Mouse (Mus musculus) spleen, adult 2 months (tissue): ENCODE results near the gene Spp1. TPM values are rescaled to one million over a fixed set of nuclear protein-coding genes. Genes with fewer than 3 reads are reported as not detected.
"Not testable (repeated sequence)": the region's sequence is repeated elsewhere in the genome, so short reads cannot be mapped to it uniquely, and the experiment has no call there.

Source experiments
- DNase-seq, 2 experiments: peaks; one replicate each; pipeline versions ENCODE4 v3.0.0 to v3.0.0-alpha.2; 2012 to 2021; ENCODE audit warnings: low spot score in 2 of 2, low read depth in 1 of 2
- H3K27ac ChIP-seq: fragments of 200-500 bp; 2 replicates; pipeline ENCODE4 v1.5.1; 2012; ENCODE audit warnings: low read length, inconsistent platforms; ENCODE audit not compliant: insufficient read depth
- H3K27me3 ChIP-seq: fragments of 200-500 bp; 2 replicates; pipeline ENCODE4 v1.6.1; 2012; ENCODE audit warnings: mild to moderate bottlenecking, moderate library complexity, low read length, inconsistent platforms; ENCODE audit not compliant: control insufficient read depth, insufficient read depth
- H3K36me3 ChIP-seq: fragments of 200-500 bp; 2 replicates; pipeline ENCODE4 v1.6.1; 2012; ENCODE audit warnings: mild to moderate bottlenecking, low read length, inconsistent platforms; ENCODE audit not compliant: control insufficient read depth, insufficient read depth
- H3K4me1 ChIP-seq: fragments of 200-500 bp; 2 replicates; pipeline ENCODE4 v1.6.1; 2011; ENCODE audit warnings: inconsistent platforms; ENCODE audit not compliant: control insufficient read depth, insufficient read depth, insufficient read length
- H3K4me3 ChIP-seq: fragments of 200-500 bp; 2 replicates; pipeline ENCODE4 v1.5.1; 2011; ENCODE audit warnings: mild to moderate bottlenecking, inconsistent platforms; ENCODE audit not compliant: insufficient read depth, insufficient read length; ENCODE audit errors: extremely low read depth
- CTCF ChIP-seq: fragments of 200-500 bp; IDR thresholded peaks from 2 replicates; pipeline ENCODE4 v1.5.1; 2011; ENCODE audit warnings: mild to moderate bottlenecking, inconsistent platforms; ENCODE audit not compliant: insufficient read depth, insufficient read length, insufficient replicate concordance; ENCODE audit errors: extremely low read depth
- POLR2A ChIP-seq: fragments of 200-500 bp; IDR thresholded peaks from 2 replicates; pipeline ENCODE4 v1.6.1; 2011; ENCODE audit warnings: low read depth, low read length, inconsistent platforms
- WGBS: fragments of 180-500 bp; shearing (Covaris S2); methylation state at CpG from one replicate; pipeline ENCODE4 v1.1.7; 2018; 5-methylcytosine and 5-hydroxymethylcytosine counted together
- polyA plus RNA-seq: library from polyadenylated mRNA; depleted of rRNA; stranded (reverse); fragments of >200 nt; gene quantifications from 2 replicates; pipeline ENCODE4 v1.2.3, GENCODE M21; 2012

The Spp1 gene
- polyA plus RNA-seq, 1 experiment, result 2.1 TPM

GRCm38 (mm10) chr5:104432886-104433285 is 2.0 kb upstream of the Spp1 start:
- WGBS, result 36% methylated on average over 12 of the region's 12 CpGs
- Histone ChIP-seq H3K4me3 (no peak overlapping the region), H3K27me3 (no peaks in the 10 kb centered on the region), H3K27ac (no peak overlapping the region), H3K4me1 (peaks cover 2% of the 10 kb centered on the region; the same call in 1 of the 2 replicates), H3K36me3 (no peaks in the 10 kb centered on the region)
- peak in 1 of 2 experiments; percentile 6 for DNase-seq
- TF ChIP-seq CTCF (no peak), POLR2A (no peak)

GRCm38 (mm10) chr5:104433968-104434565 is 851 bp upstream of the Spp1 start:
- Histone ChIP-seq H3K27ac (no peak overlapping the region), H3K4me1 (peaks cover 2% of the 10 kb centered on the region; the same call in 1 of the 2 replicates), H3K36me3 (no peaks in the 10 kb centered on the region), H3K4me3 (no peak overlapping the region), H3K27me3 (no peaks in the 10 kb centered on the region)
- TF ChIP-seq POLR2A, result no peak
- no peak for TF ChIP-seq CTCF
- WGBS, result 47% methylated on average over 6 of the region's 6 CpGs
- DNase-seq, result no peak

GRCm38 (mm10) chr5:104436406-104437076 is 1.6 kb downstream of the Spp1 start:
- 89% methylated on average over 7 of the region's 7 CpGs for WGBS
- no peak overlapping the region for H3K4me3 ChIP-seq

GRCm38 (mm10) chr5:104442396-104442795 is 7.5 kb downstream of the Spp1 start:
- DNase-seq, result no peak
- Histone ChIP-seq H3K27ac (no peak overlapping the region), H3K36me3 (no peaks in the 10 kb centered on the region)

More at GRCm38 (mm10) chr5:104436406-104437076, 1.6 kb downstream of the Spp1 start:
- H3K27ac ChIP-seq, result no peak overlapping the region
- DNase-seq, result no peak
- H3K36me3 ChIP-seq, result no peaks in the 10 kb centered on the region
- no peak for TF ChIP-seq CTCF
- no peak for TF ChIP-seq POLR2A
- H3K4me1 ChIP-seq, result peaks cover 2% of the 10 kb centered on the region; the same call in 1 of the 2 replicates
- no peaks in the 10 kb centered on the region for H3K27me3 ChIP-seq

GRCm38 (mm10) chr5:104442850-104443249 is 7.9 kb downstream of the Spp1 start:
- no peaks in the 10 kb centered on the region for H3K4me1 ChIP-seq
- DNase-seq, result no peak
- no peaks in the 10 kb centered on the region for H3K36me3 ChIP-seq
- no peak overlapping the region for H3K4me3 ChIP-seq
- 91% methylated on average over 1 of the region's 1 CpGs for WGBS
- H3K27me3 ChIP-seq, result no peaks in the 10 kb centered on the region
- no peak overlapping the region for H3K27ac ChIP-seq
- no peak for TF ChIP-seq CTCF
- TF ChIP-seq POLR2A, result no peak

More at GRCm38 (mm10) chr5:104442396-104442795, 7.5 kb downstream of the Spp1 start:
- 84% methylated on average over 6 of the region's 6 CpGs for WGBS
- Histone ChIP-seq H3K27me3 (no peaks in the 10 kb centered on the region), H3K4me3 (no peak overlapping the region), H3K4me1 (no peaks in the 10 kb centered on the region)
- TF ChIP-seq CTCF (no peak), POLR2A (no peak)

GRCm38 (mm10) chr5:104446156-104446555 is 11.2 kb downstream of the Spp1 start:
- H3K36me3 ChIP-seq, result no peaks in the 10 kb centered on the region
- H3K27ac ChIP-seq, result no peak overlapping the region
- no peak overlapping the region for H3K4me3 ChIP-seq
- TF ChIP-seq CTCF (peak; percentile 27; the same call in 1 of the 2 replicates), POLR2A (no peak)
- 6% methylated on average over 3 of the region's 3 CpGs for WGBS
- peak in 1 of 2 experiments; percentile 13 for DNase-seq
- no peaks in the 10 kb centered on the region for H3K4me1 ChIP-seq
- H3K27me3 ChIP-seq, result no peaks in the 10 kb centered on the region

GRCm38 (mm10) chr5:104448346-104448745 is 13.4 kb downstream of the Spp1 start:
- WGBS, result 49% methylated on average over 6 of the region's 6 CpGs

More at GRCm38 (mm10) chr5:104448346-104448745, 13.4 kb downstream of the Spp1 start:
- H3K4me1 ChIP-seq, DNase-seq, H3K36me3 ChIP-seq, H3K27me3 ChIP-seq, H3K27ac ChIP-seq, H3K4me3 ChIP-seq: not testable (repeated sequence)
